Mouse (Mus musculus): ENCODE measurements around the gene Usp39. TPM values are rescaled to one million over a fixed set of nuclear protein-coding genes. Genes with fewer than 3 reads are reported as not detected.

The Usp39 gene
- total and polyA plus RNA-seq, 2 experiments from 2014 or later, result 33.1 to 64.6 TPM

DNA sequence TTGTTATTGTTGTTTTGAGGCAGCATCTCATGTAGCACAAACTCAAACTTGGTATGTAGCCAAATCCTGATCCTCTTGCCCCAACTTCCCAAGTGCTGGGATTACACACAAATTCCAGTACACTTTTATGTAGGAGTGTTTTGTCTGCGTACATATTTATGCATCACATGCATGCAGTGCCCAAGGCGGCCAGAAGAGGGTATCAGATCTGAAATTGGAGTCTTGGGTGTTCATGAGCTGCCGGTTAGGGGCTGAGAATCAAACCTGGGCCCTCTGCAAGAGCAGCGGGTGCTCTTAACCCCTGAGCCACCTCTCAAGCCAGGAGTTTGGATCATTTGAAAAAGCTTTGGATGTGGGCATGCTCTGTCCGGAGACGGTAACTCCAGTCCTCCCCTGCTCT is 68.8 kb downstream of the Usp39 start:
- no peak for ATAC-seq
- TF ChIP-seq CTCF (IDR thresholded peaks at IDR 0.05; ENCODE audit: low read depth), result no peak

DNA sequence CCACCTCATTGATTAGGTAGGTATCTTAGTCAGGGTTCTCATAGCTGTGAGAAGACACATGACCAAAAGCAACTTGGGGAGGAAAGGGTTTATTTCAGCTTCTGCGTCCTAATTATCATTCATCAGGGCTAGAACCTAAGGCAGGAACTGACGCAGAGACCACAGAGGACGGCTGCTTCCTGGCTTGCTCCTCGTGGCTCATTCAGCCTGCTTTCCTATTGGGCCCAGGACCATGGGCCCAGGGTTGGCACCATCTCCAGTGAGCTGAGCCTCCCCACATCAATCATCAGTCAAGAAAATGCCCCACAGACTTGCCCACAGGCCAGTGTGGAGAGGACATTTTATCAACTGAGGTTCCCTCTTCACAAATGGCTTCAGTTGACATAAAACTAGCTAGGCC is 69.5 kb downstream of the Usp39 start:
- ATAC-seq, result no peak
- no peaks in the 10 kb centered on the region for H3K4me1 ChIP-seq (ENCODE audit: insufficient read depth, low read length)
- 67% methylated on average over 4 of the region's 4 CpGs for WGBS

More for the DNA sequence above, 68.8 kb downstream of the Usp39 start:
- 94% methylated on average over 6 of the region's 6 CpGs for WGBS
- Histone ChIP-seq H3K27ac (no peak overlapping the region), H3K4me3 (ENCODE audit: low read length) (no peak overlapping the region), H3K36me3 (ENCODE audit: insufficient read depth, low read length) (no peaks in the 10 kb centered on the region), H3K9ac (replicated peaks; ENCODE audit: low read length) (no peak overlapping the region), H3K27me3 (ENCODE audit: insufficient read depth, low read length) (no peaks in the 10 kb centered on the region), H3K9me3 (ENCODE audit: low read length) (no peaks in the 10 kb centered on the region), H3K4me1 (ENCODE audit: insufficient read depth, low read length) (no peaks in the 10 kb centered on the region), H3K4me2 (ENCODE audit: low read depth, low read length) (no peak overlapping the region)
- no peak for DNase-seq (ENCODE audit: low spot score)

GRCm38 (mm10) chr6:72273153-72273552 is 71.8 kb downstream of the Usp39 start:
- Histone ChIP-seq H3K9me3 (ENCODE audit: low read length) (no peaks in the 10 kb centered on the region), H3K36me3 (ENCODE audit: insufficient read depth, low read length) (no peaks in the 10 kb centered on the region), H3K4me2 (ENCODE audit: low read depth, low read length) (no peak overlapping the region), H3K4me3 (ENCODE audit: low read length) (no peak overlapping the region), H3K9ac (replicated peaks; ENCODE audit: low read length) (no peak overlapping the region), H3K27ac (no peak overlapping the region), H3K27me3 (ENCODE audit: insufficient read depth, low read length) (no peaks in the 10 kb centered on the region), H3K4me1 (ENCODE audit: insufficient read depth, low read length) (0 out of 2 replicates have a peak, but pooled peaks cover 5% of the 10 kb centered on the region)
- WGBS, result 82% methylated on average over 6 of the region's 6 CpGs
- DNase-seq (ENCODE audit: low spot score) (no peak), ATAC-seq (no peak)
- no peak for TF ChIP-seq CTCF (IDR thresholded peaks at IDR 0.05; ENCODE audit: low read depth)

More for the DNA sequence above, 69.5 kb downstream of the Usp39 start:
- no peak overlapping the region for H3K9ac ChIP-seq (replicated peaks; ENCODE audit: low read length)
- no peak overlapping the region for H3K4me3 ChIP-seq (ENCODE audit: low read length)
- H3K27me3 ChIP-seq (ENCODE audit: insufficient read depth, low read length), result no peaks in the 10 kb centered on the region
- no peak for DNase-seq (ENCODE audit: low spot score)
- TF ChIP-seq CTCF (IDR thresholded peaks at IDR 0.05; ENCODE audit: low read depth), result no peak
- H3K27ac ChIP-seq, result no peak overlapping the region
- no peak overlapping the region for H3K4me2 ChIP-seq (ENCODE audit: low read depth, low read length)
- H3K36me3 ChIP-seq (ENCODE audit: insufficient read depth, low read length), result no peaks in the 10 kb centered on the region
- no peaks in the 10 kb centered on the region for H3K9me3 ChIP-seq (ENCODE audit: low read length)

- no peaks in the 10 kb centered on the region for H3K9me3 ChIP-seq (ENCODE audit: low read length)
- H3K27me3 ChIP-seq (ENCODE audit: insufficient read depth, low read length), result no peaks in the 10 kb centered on the region
- H3K36me3 ChIP-seq (ENCODE audit: insufficient read depth, low read length), result no peaks in the 10 kb centered on the region
- no peak for ATAC-seq
- 85% methylated on average over 10 of the region's 10 CpGs for WGBS
- 0 out of 2 replicates have a peak, but pooled peaks cover 6% of the 10 kb centered on the region for H3K4me1 ChIP-seq (ENCODE audit: insufficient read depth, low read length)
- no peak overlapping the region for H3K4me3 ChIP-seq (ENCODE audit: low read length)
- no peak overlapping the region for H3K27ac ChIP-seq
- no peak for TF ChIP-seq CTCF (IDR thresholded peaks at IDR 0.05; ENCODE audit: low read depth)
- no peak overlapping the region for H3K4me2 ChIP-seq (ENCODE audit: low read depth, low read length)
- H3K9ac ChIP-seq (replicated peaks; ENCODE audit: low read length), result no peak overlapping the region
- DNase-seq (ENCODE audit: low spot score), result no peak
These were observed 72.8 kb downstream of the Usp39 start for GRCm38 (mm10) chr6:72272161-72272696.

GRCm38 (mm10) chr6:72270952-72271519 is 73.9 kb downstream of the Usp39 start:
- WGBS, result 71% methylated on average over 11 of the region's 11 CpGs
- ATAC-seq, result no peak

GRCm38 (mm10) chr6:72270258-72270657 is 74.7 kb downstream of the Usp39 start:
- no peak overlapping the region for H3K4me2 ChIP-seq (ENCODE audit: low read depth, low read length)
- no peak overlapping the region for H3K27ac ChIP-seq
- TF ChIP-seq CTCF (IDR thresholded peaks at IDR 0.05; ENCODE audit: low read depth), result no peak
- WGBS, result 63% methylated on average over 5 of the region's 5 CpGs
- H3K9me3 ChIP-seq (ENCODE audit: low read length), result no peaks in the 10 kb centered on the region
- ATAC-seq (no peak), DNase-seq (ENCODE audit: low spot score) (no peak)
- no peaks in the 10 kb centered on the region for H3K36me3 ChIP-seq (ENCODE audit: insufficient read depth, low read length)
- no peaks in the 10 kb centered on the region for H3K27me3 ChIP-seq (ENCODE audit: insufficient read depth, low read length)
- 0 out of 2 replicates have a peak, but pooled peaks cover 6% of the 10 kb centered on the region for H3K4me1 ChIP-seq (ENCODE audit: insufficient read depth, low read length)
- H3K4me3 ChIP-seq (ENCODE audit: low read length), result no peak overlapping the region
- no peak overlapping the region for H3K9ac ChIP-seq (replicated peaks; ENCODE audit: low read length)

More at GRCm38 (mm10) chr6:72270952-72271519, 73.9 kb downstream of the Usp39 start:
- Histone ChIP-seq H3K27ac (no peak overlapping the region), H3K9ac (replicated peaks; ENCODE audit: low read length) (no peak overlapping the region), H3K36me3 (ENCODE audit: insufficient read depth, low read length) (no peaks in the 10 kb centered on the region), H3K4me1 (ENCODE audit: insufficient read depth, low read length) (0 out of 2 replicates have a peak, but pooled peaks cover 6% of the 10 kb centered on the region), H3K9me3 (ENCODE audit: low read length) (no peaks in the 10 kb centered on the region), H3K4me3 (ENCODE audit: low read length) (no peak overlapping the region), H3K4me2 (ENCODE audit: low read depth, low read length) (no peak overlapping the region), H3K27me3 (ENCODE audit: insufficient read depth, low read length) (no peaks in the 10 kb centered on the region)
- DNase-seq (ENCODE audit: low spot score), result peak; percentile 37
- TF ChIP-seq CTCF (IDR thresholded peaks at IDR 0.05; ENCODE audit: low read depth), result no peak

Other genes with a start within 250 kb of the Usp39 start
- gene St3gal5, start 247.6 kb downstream of the Usp39 start, total RNA-seq (2014; rRNA removed), result 23.5 and 28.8 TPM in 2 replicates
- gene St3gal5, start 247.6 kb downstream of the Usp39 start, polyA plus RNA-seq (2015; fragmentation: Nextera tagmentation; extraction: Ambion mirVana), result 59.1 and 59.8 TPM in 2 replicates
- 6.5 and 8.1 TPM in 2 replicates for gene Atoh8, start 109.6 kb downstream of the Usp39 start, total RNA-seq (2014; rRNA removed)
- 3.8 and 5.2 TPM in 2 replicates for gene Atoh8, start 109.6 kb downstream of the Usp39 start, polyA plus RNA-seq (2015; fragmentation: Nextera tagmentation; extraction: Ambion mirVana)
- 1.4 TPM in 1 of 2 replicates, not detected in the other for gene Sftpb, start 40.6 kb downstream of the Usp39 start, total RNA-seq (2014; rRNA removed)
- gene Sftpb, start 40.6 kb downstream of the Usp39 start, polyA plus RNA-seq (2015; fragmentation: Nextera tagmentation; extraction: Ambion mirVana), result 0.18 and 0.29 TPM in 2 replicates
- gene 0610030E20Rik, start 2.1 kb upstream of the Usp39 start, total RNA-seq (2014; rRNA removed), result 8.7 and 12.3 TPM in 2 replicates
- gene 0610030E20Rik, start 2.1 kb upstream of the Usp39 start, polyA plus RNA-seq (2015; fragmentation: Nextera tagmentation; extraction: Ambion mirVana), result 15.2 and 15.9 TPM in 2 replicates
- gene Tmem150a, start 10.3 kb upstream of the Usp39 start, total RNA-seq (2014; rRNA removed), result 23.6 and 35.3 TPM in 2 replicates
- gene Tmem150a, start 10.3 kb upstream of the Usp39 start, polyA plus RNA-seq (2015; fragmentation: Nextera tagmentation; extraction: Ambion mirVana), result 12.2 and 15.3 TPM in 2 replicates
- gene Rnf181, start 21.8 kb upstream of the Usp39 start, total RNA-seq (2014; rRNA removed), result 70.6 and 72.7 TPM in 2 replicates
- gene Rnf181, start 21.8 kb upstream of the Usp39 start, polyA plus RNA-seq (2015; fragmentation: Nextera tagmentation; extraction: Ambion mirVana), result 128 and 134 TPM in 2 replicates
- 4.6 and 20.0 TPM in 2 replicates for gene Vamp5, start 35.3 kb upstream of the Usp39 start, total RNA-seq (2014; rRNA removed)
- gene Vamp5, start 35.3 kb upstream of the Usp39 start, polyA plus RNA-seq (2015; fragmentation: Nextera tagmentation; extraction: Ambion mirVana), result 11.9 and 12.9 TPM in 2 replicates
- 7.2 and 17.4 TPM in 2 replicates for gene Vamp8, start 45.5 kb upstream of the Usp39 start, total RNA-seq (2014; rRNA removed)
- 34.3 and 39.6 TPM in 2 replicates for gene Vamp8, start 45.5 kb upstream of the Usp39 start, polyA plus RNA-seq (2015; fragmentation: Nextera tagmentation; extraction: Ambion mirVana)
- gene Ggcx, start 69.1 kb upstream of the Usp39 start, total RNA-seq (2014; rRNA removed), result 14.8 and 23.6 TPM in 2 replicates
- 10.6 and 14.6 TPM in 2 replicates for gene Ggcx, start 69.1 kb upstream of the Usp39 start, polyA plus RNA-seq (2015; fragmentation: Nextera tagmentation; extraction: Ambion mirVana)
- gene Mat2a, start 94.4 kb upstream of the Usp39 start, total RNA-seq (2014; rRNA removed), result 70.5 and 105 TPM in 2 replicates
- 254 and 279 TPM in 2 replicates for gene Mat2a, start 94.4 kb upstream of the Usp39 start, polyA plus RNA-seq (2015; fragmentation: Nextera tagmentation; extraction: Ambion mirVana)
- not detected in 2 replicates for gene Sh2d6, start 176.5 kb upstream of the Usp39 start, total RNA-seq (2014; rRNA removed)
- 0.26 and 0.40 TPM in 2 replicates for gene Sh2d6, start 176.5 kb upstream of the Usp39 start, polyA plus RNA-seq (2015; fragmentation: Nextera tagmentation; extraction: Ambion mirVana)
- gene Capg, start 199.2 kb upstream of the Usp39 start, total RNA-seq (2014; rRNA removed), result 5.8 and 10.6 TPM in 2 replicates
- 10.0 and 11.2 TPM in 2 replicates for gene Capg, start 199.2 kb upstream of the Usp39 start, polyA plus RNA-seq (2015; fragmentation: Nextera tagmentation; extraction: Ambion mirVana)

Data from hindbrain, postnatal 0 days (tissue).